Mouse (Mus musculus): ENCODE measurements at regions not wholly inside any gene's neighbourhood (a gene's known extent, or its start where the extent isn't known, plus 50 kb on each side); places are given as distances from the start of the nearest gene placed in this dataset.

DNA sequence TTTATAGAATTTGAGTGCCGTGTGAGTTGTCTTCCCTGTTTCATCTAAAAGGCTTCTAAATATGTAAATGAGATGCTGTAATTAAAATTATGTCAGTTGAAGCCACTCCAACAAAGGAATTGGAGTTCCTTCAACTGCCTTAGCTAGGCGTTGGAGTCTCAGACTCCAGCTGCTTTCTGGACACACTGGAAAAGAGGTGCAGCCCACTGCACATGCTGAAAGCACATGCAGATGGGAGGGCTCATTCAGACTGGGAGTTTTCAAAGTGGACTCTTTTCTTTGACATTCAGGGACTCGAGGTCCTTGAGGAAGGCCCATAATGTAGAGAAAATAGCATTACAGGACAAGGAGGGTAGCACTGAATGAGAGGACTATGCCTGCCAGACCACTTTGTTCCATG lies 650.7 kb downstream of the Robo2 start:
- TF ChIP-seq CTCF (IDR thresholded peaks at IDR 0.05; ENCODE audit: control insufficient read depth, insufficient read depth, insufficient read length): no peak
- no peak for TF ChIP-seq USF1 (IDR thresholded peaks at IDR 0.05; ENCODE audit: low read depth)
- TF ChIP-seq MYOG (IDR thresholded peaks at IDR 0.05; ENCODE audit: control insufficient read depth, extremely low read depth, insufficient read length): no peak
- TF ChIP-seq MAX (IDR thresholded peaks at IDR 0.05): no peak
- no peak for TF ChIP-seq MYOD1 (IDR thresholded peaks at IDR 0.05; ENCODE audit: control insufficient read depth, insufficient read length, low read depth)
- TF ChIP-seq FOSL1 (IDR thresholded peaks at IDR 0.05; ENCODE audit: insufficient read depth, low read length, poor library complexity, severe bottlenecking): no peak
- TF ChIP-seq CEBPB (IDR thresholded peaks at IDR 0.05; ENCODE audit: low read depth): no peak
